Mouse (Mus musculus) lung, postnatal 0 days (tissue): ENCODE results near the gene Vezt. TPM values are rescaled to one million over a fixed set of nuclear protein-coding genes. Genes with fewer than 3 reads are reported as not detected.
A peak's percentile ranks its signal among the peaks of the same experiment; 100 is the strongest.

Experiments used
- ATAC-seq: fragments of 200-750 bp; cut with Nextera tagmentation; 2 replicates; pipeline ENCODE4 v1.8.0; 2017; ENCODE audit warnings: moderate library complexity
- DNase-seq: peaks from one replicate; pipeline ENCODE4 v3.0.0-alpha.2; 2016; ENCODE audit warnings: low spot score
- H3K27ac ChIP-seq: fragments of 300-500 bp; sonication (generic); 2 replicates; pipeline ENCODE4 v1.5.1; 2014; ENCODE audit warnings: antibody characterized with exemption, mild to moderate bottlenecking, low read length, mixed read lengths
- H3K27me3 ChIP-seq: fragments of 300-500 bp; sonication (generic); replicated peaks from 2 replicates; pipeline ENCODE4 v1.6.1; 2014; ENCODE audit warnings: low read length, mixed read lengths; ENCODE audit not compliant: insufficient read depth
- H3K36me3 ChIP-seq: fragments of 300-500 bp; sonication (generic); 2 replicates; pipeline ENCODE4 v1.6.1; 2014; ENCODE audit warnings: low read length, mixed read lengths; ENCODE audit not compliant: insufficient read depth
- H3K4me1 ChIP-seq: fragments of 300-500 bp; sonication (generic); 2 replicates; pipeline ENCODE4 v1.6.1; 2014; ENCODE audit warnings: antibody characterized with exemption, low read depth, low read length, mixed read lengths; ENCODE audit not compliant: insufficient read depth
- H3K4me2 ChIP-seq: fragments of 300-500 bp; sonication (generic); replicated peaks from 2 replicates; pipeline ENCODE4 v1.6.1; 2014; ENCODE audit warnings: low read depth, mild to moderate bottlenecking, low read length, moderate library complexity, mixed read lengths
- H3K4me3 ChIP-seq: fragments of 300-500 bp; sonication (generic); 2 replicates; pipeline ENCODE4 v1.5.1; 2014; ENCODE audit warnings: low read depth, low read length
- H3K9ac ChIP-seq: fragments of 300-500 bp; sonication (generic); replicated peaks from 2 replicates; pipeline ENCODE4 v1.6.1; 2014; ENCODE audit warnings: low read depth, mild to moderate bottlenecking
- H3K9me3 ChIP-seq: fragments of 300-500 bp; sonication (generic); 2 replicates; pipeline ENCODE4 v1.6.1; 2016; ENCODE audit warnings: low read length, mixed read lengths
- CTCF ChIP-seq: IDR thresholded peaks from 2 replicates; pipeline ENCODE4 v1.5.1; 2016; ENCODE audit warnings: antibody characterized with exemption, mild to moderate bottlenecking
- EP300 ChIP-seq: IDR thresholded peaks from 2 replicates; pipeline ENCODE4 v1.6.1; 2016; ENCODE audit warnings: antibody characterized with exemption, mild to moderate bottlenecking, control low read depth
- WGBS: fragments of 180-500 bp; shearing (Covaris S2); extraction: QIAGEN DNeasy Blood & Tissue Kit; methylation state at CpG from one replicate; pipeline ENCODE4 v1.1.7; 2014; 5-methylcytosine and 5-hydroxymethylcytosine counted together
- polyA plus RNA-seq: library from polyadenylated mRNA; unstranded; fragments of >200 nt; fragmentation: Nextera tagmentation; extraction: Ambion mirVana; gene quantifications from 2 replicates; pipeline ENCODE4 v1.2.1, GENCODE M21; 2015

Gene Vezt
- polyA plus RNA-seq, 1 experiment from 2014 or later, result 14.3 TPM

DNA sequence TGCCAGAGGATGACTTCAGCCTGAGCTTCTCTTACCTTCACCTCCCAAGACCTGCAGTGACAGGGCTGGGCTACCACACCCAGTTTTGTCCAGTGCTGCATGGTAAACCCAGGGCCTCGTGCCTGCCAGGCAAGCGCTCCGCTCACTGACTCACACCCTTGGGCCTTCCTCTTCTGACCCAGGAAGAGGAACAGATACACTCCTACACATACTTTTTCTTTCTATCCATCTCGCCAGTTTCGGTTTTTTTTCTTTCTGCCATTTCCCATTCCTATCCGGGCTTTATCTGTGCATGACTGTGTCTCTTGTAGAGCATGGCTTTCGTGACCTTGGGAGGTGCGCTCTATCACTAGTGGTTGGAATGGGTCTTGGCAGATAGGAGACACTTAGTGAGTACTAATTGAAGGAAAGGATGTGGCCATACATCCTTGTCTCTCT is 24.0 kb upstream of the Vezt start:
- Histone ChIP-seq H3K27me3 (no peaks in the 10 kb centered on the region), H3K4me1 (no peaks in the 10 kb centered on the region; the same call in 1 of the 2 replicates), H3K9ac (no peak overlapping the region), H3K9me3 (no peaks in the 10 kb centered on the region), H3K4me2 (no peak overlapping the region), H3K36me3 (no peaks in the 10 kb centered on the region), H3K4me3 (no peak overlapping the region), H3K27ac (no peak overlapping the region)
- TF ChIP-seq EP300 (no peak), CTCF (no peak)
- ATAC-seq, result no peak
- no peak for DNase-seq
- WGBS, result 83% methylated on average over 8 of the region's 8 CpGs

DNA sequence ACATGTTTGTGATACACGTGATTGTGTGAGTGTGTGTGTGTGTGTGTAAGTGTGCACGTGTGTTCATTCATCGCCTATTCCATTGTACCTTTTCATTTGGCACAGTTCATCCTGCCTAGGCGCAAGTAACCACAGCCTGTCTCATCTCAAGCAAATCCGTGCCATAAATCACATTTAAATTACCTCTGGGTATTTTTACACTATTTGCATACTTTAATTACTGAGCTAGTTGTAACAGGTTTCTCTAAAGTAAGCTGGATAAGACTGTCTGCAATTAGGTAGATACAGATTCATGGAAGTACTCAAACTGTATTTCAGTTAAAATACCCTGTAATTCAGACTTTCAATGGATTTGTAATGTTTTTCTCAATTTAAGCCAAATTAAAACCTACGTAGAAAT is 20.9 kb upstream of the Vezt start:
- Histone ChIP-seq H3K27ac (no peak overlapping the region), H3K27me3 (no peaks in the 10 kb centered on the region), H3K9me3 (no peaks in the 10 kb centered on the region), H3K4me2 (no peak overlapping the region), H3K36me3 (no peaks in the 10 kb centered on the region), H3K4me1 (no peaks in the 10 kb centered on the region; the same call in 1 of the 2 replicates), H3K4me3 (no peak overlapping the region), H3K9ac (no peak overlapping the region)
- TF ChIP-seq CTCF (no peak), EP300 (no peak)
- 85% methylated on average over 6 of the region's 6 CpGs for WGBS
- DNase-seq (no peak), ATAC-seq (no peak)

DNA sequence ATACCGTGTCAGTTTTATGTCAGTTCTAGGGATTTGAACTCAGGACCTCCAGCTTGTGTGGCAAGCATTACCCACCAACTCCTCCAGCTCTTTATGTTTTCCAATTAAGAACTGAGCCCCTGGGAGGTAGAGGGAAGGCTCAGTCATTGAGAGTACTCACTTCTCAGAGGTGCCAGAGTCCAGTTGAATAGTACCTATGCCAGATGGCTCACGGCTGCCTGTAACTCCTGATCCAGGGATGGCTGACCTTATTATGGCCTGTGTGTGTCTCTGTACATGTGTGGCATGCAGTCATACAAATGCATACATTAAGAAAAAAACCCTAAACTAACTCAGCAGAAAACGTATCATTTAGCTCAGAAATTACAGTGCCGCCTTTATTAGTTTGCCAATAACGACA is 15.1 kb upstream of the Vezt start:
- no peak overlapping the region for H3K4me3 ChIP-seq
- no peak overlapping the region for H3K27ac ChIP-seq
- H3K4me2 ChIP-seq, result no peak overlapping the region
- TF ChIP-seq EP300, result no peak
- TF ChIP-seq CTCF, result no peak
- H3K27me3 ChIP-seq, result no peaks in the 10 kb centered on the region
- no peak overlapping the region for H3K9ac ChIP-seq
- no peaks in the 10 kb centered on the region for H3K9me3 ChIP-seq
- H3K4me1 ChIP-seq, result peaks cover 10% of the 10 kb centered on the region; the same call in 1 of the 2 replicates
- ATAC-seq (no peak), DNase-seq (no peak)
- WGBS, result 96% methylated on average over 5 of the region's 5 CpGs
- peaks cover under 1% of the 10 kb centered on the region; the same call in 1 of the 2 replicates for H3K36me3 ChIP-seq

DNA sequence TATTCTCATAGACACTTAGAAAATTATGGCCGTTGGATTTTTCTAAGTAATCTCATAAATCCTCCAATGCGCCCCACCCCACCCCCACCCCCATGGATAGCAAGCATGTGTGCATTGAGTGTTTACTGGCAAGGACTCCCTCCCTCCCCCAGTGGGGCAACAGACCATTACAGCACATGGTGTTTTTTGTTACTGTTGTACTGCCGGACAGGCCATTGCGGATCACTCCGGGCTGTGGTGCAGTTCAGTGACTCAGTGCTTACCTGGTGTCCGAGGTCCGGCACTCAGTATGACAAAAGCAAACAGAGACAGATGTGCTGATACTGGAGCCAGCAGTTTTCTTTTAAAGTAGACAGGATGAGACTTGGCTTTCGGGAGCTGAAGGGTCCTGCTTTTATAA is 13.5 kb upstream of the Vezt start:
- peak overlapping the region; percentile 1; the same call in 1 of the 2 replicates for H3K27ac ChIP-seq
- no peak overlapping the region for H3K4me3 ChIP-seq
- H3K4me2 ChIP-seq, result no peak overlapping the region
- DNase-seq, result peak; percentile 33
- no peak overlapping the region for H3K9ac ChIP-seq
- H3K27me3 ChIP-seq, result no peaks in the 10 kb centered on the region
- no peaks in the 10 kb centered on the region for H3K9me3 ChIP-seq
- H3K4me1 ChIP-seq, result peaks cover 10% of the 10 kb centered on the region; the same call in 1 of the 2 replicates
- TF ChIP-seq CTCF (no peak), EP300 (no peak)
- H3K36me3 ChIP-seq, result peaks cover 10% of the 10 kb centered on the region; the same call in 1 of the 2 replicates
- WGBS, result 40% methylated on average over 8 of the region's 8 CpGs
- ATAC-seq, result 0 out of 2 replicates have a peak, but pooled peaks have one; percentile 33

DNA sequence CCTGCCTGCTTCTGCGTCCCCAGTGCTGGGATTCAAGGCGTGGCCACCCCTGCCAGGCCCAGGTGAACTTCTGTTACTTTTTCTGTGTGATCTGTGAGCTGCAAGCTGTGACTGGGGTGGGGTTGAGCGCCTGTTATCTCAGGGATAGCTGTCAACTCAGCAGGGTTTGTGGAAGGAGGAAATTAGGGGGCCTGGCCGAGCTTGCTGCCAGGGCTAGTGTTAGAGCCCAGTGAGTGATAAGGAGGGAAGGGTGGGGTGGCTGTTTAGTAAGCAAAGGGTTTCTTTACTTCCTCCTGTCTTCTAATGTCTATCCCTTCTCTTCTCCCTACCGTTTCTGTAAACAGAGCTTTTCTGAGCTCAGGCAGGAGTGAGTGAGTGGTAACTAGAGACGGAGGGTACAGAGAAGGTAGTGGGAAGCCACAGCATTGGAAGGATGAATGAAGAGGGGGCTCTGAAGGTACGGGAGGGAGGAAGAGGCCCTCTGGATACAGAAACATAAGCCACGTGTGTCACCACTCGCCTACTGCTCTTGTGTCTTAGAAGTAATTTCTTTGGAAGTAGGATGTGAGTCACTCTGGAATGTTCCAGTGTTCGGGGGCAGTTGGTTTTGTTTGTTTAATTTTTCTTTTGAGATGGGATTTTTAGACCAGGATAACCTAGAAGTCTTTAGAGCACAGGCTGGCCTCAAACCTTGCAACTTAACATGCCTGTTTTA is 12.4 kb upstream of the Vezt start:
- WGBS, result 30% methylated on average over 10 of the region's 10 CpGs
- ATAC-seq (peak; percentile 77), DNase-seq (peak; percentile 58)

DNA sequence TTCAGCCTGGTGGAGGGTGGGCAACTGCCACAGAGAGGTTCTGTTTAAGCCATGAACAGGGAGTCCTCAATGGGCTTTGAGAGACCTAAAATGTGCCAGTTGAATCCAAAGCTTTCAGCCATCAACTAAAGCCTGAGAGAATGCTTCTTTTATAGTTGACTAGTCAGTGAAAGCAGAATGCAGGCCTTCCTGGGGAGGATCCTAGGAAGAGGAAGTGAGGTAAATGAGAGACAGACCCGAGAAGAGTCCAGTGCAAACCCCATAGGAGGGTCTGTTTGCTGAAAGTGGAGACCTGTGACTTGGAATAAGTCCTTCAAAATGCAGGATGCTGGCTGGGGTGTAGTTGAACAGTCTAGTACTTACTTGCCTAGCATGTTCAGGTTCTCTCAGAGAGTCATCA is 11.4 kb upstream of the Vezt start:
- no peak overlapping the region for H3K27ac ChIP-seq
- H3K27me3 ChIP-seq, result no peaks in the 10 kb centered on the region
- ATAC-seq (no peak), DNase-seq (no peak)
- H3K9me3 ChIP-seq, result no peaks in the 10 kb centered on the region
- peaks cover 10% of the 10 kb centered on the region; the same call in 1 of the 2 replicates for H3K4me1 ChIP-seq
- no peak overlapping the region for H3K4me2 ChIP-seq
- H3K36me3 ChIP-seq, result peaks cover 14% of the 10 kb centered on the region; the same call in 1 of the 2 replicates
- TF ChIP-seq EP300 (no peak), CTCF (no peak)
- 61% methylated on average over 1 of the region's 1 CpGs for WGBS
- H3K4me3 ChIP-seq, result no peak overlapping the region
- no peak overlapping the region for H3K9ac ChIP-seq

More for the DNA sequence above, 12.4 kb upstream of the Vezt start:
- no peak overlapping the region for H3K9ac ChIP-seq
- H3K9me3 ChIP-seq, result no peaks in the 10 kb centered on the region
- H3K4me2 ChIP-seq, result no peak overlapping the region
- H3K4me3 ChIP-seq, result no peak overlapping the region
- H3K36me3 ChIP-seq, result peaks cover 14% of the 10 kb centered on the region; the same call in 1 of the 2 replicates
- no peak for TF ChIP-seq CTCF
- TF ChIP-seq EP300, result peak; percentile 72
- H3K27me3 ChIP-seq, result no peaks in the 10 kb centered on the region
- H3K27ac ChIP-seq, result peak overlapping the region; percentile 51; the same call in 1 of the 2 replicates
- peaks cover 10% of the 10 kb centered on the region; the same call in 1 of the 2 replicates for H3K4me1 ChIP-seq
